ENCODE assay signal across 20 mouse cellular contexts in the genomic region with DNA sequence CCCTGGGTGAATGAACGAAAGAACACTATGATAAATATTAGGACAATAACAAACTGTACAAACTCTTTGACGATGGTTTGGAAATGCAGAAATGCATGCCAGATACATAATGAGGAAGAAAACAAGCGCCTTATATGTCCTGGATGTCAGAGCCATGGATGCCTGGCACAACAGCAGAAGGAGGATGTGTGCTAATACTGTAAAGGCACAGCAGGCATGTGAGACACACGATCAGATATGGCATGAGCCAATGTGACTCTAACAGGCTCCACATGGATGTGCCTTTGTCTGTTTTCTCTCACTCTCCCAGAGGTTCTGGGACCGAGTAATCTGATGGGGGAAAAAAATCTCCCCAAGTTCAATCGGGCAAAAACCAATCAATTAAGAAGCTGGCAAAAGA.
DNase-seq lines count a peak whose midpoint lies in the region; ATAC-seq and TF ChIP-seq lines count a peak whose summit lies in the region.
"Had no signal": no experiment of that assay in that cellular context is flagged by ENCODE, and none has a peak within 500 bp of the region (broad histone marks: within the 10 kb centered on the region; RNA-seq: fewer than 3 reads in every experiment).

No protein-coding gene starts in this region.

- no peak for TF ChIP-seq CTCF in heart, postnatal 0 days (IDR thresholded peaks at IDR 0.05; ENCODE audit: low read depth)

- H3K27ac ChIP-seq in heart, postnatal 0 days (ENCODE audit: low read depth) = peak overlapping the region; percentile 34; the same call in 1 of the 2 replicates
- no peak overlapping the region for H3K27ac ChIP-seq in heart, embryonic 12.5 days (ENCODE audit: poor library complexity, severe bottlenecking)
- peak overlapping the region; percentile 28; the same call in 1 of the 2 replicates for H3K27ac ChIP-seq in midbrain, embryonic 10.5 days (replicated peaks)
- no peak overlapping the region for H3K27ac ChIP-seq in midbrain, embryonic 15.5 days
- H3K27ac ChIP-seq in lung, embryonic 16.5 days (ENCODE audit: low read length) = no peak overlapping the region
- H3K27ac ChIP-seq in hindbrain, embryonic 13.5 days = no peak overlapping the region
- H3K27ac ChIP-seq: embryonic facial prominence, embryonic 12.5 days; forebrain, embryonic 15.5 days; heart, embryonic 13.5 days; hindbrain, postnatal 0 days; liver, embryonic 14.5 days had no signal

- ATAC-seq in heart, postnatal 0 days (ENCODE audit: insufficient read depth, low read depth) = no peak
- ATAC-seq in heart, embryonic 12.5 days (ENCODE audit: insufficient number of reproducible peaks, low FRiP score) = no peak
- ATAC-seq in midbrain, embryonic 15.5 days (replicated peaks) = no peak
- ATAC-seq in lung, embryonic 16.5 days (ENCODE audit: low read depth) = peak; percentile 60
- no peak for ATAC-seq in hindbrain, embryonic 13.5 days (ENCODE audit: low FRiP score)
- ATAC-seq: activated CD4-positive, CD25-positive, alpha-beta regulatory T cell, adult 4 months; forebrain, embryonic 15.5 days; hindbrain, postnatal 0 days; intestine, embryonic 16.5 days had no signal

- no peak for TF ChIP-seq EP300 in heart, postnatal 0 days (IDR thresholded peaks at IDR 0.05; ENCODE audit: low read depth)

- H3K4me1 ChIP-seq in heart, postnatal 0 days (ENCODE audit: control insufficient read depth, insufficient read depth) = peaks cover 10% of the 10 kb centered on the region; the same call in 1 of the 2 replicates
- H3K4me1 ChIP-seq in heart, embryonic 12.5 days (replicated peaks) = 0 out of 2 replicates have a peak, but pooled peaks cover 7% of the 10 kb centered on the region
- peaks cover 20% of the 10 kb centered on the region for H3K4me1 ChIP-seq in midbrain, embryonic 10.5 days
- H3K4me1 ChIP-seq in midbrain, embryonic 15.5 days = no peaks in the 10 kb centered on the region
- H3K4me1 ChIP-seq in lung, embryonic 16.5 days (replicated peaks; ENCODE audit: control insufficient read depth, insufficient read depth, low read length) = no peaks in the 10 kb centered on the region
- no peaks in the 10 kb centered on the region for H3K4me1 ChIP-seq in hindbrain, embryonic 13.5 days (replicated peaks)
- H3K4me1 ChIP-seq: embryonic facial prominence, embryonic 12.5 days; forebrain, embryonic 15.5 days had no signal

- 58% methylated on average over 6 of the region's 6 CpGs for WGBS in heart, postnatal 0 days
- 53% methylated on average over 6 of the region's 6 CpGs for WGBS in heart, embryonic 12.5 days
- 74% methylated on average over 6 of the region's 6 CpGs for WGBS in midbrain, embryonic 10.5 days
- 58% methylated on average over 6 of the region's 6 CpGs for WGBS in midbrain, embryonic 15.5 days
- WGBS in lung, embryonic 16.5 days = 38% methylated on average over 6 of the region's 6 CpGs
- WGBS in hindbrain, embryonic 13.5 days = 83% methylated on average over 6 of the region's 6 CpGs

- DNase-seq in heart, postnatal 0 days (ENCODE audit: low spot score) = no peak
- DNase-seq in midbrain, embryonic 10.5 days (ENCODE audit: low spot score) = no peak
- peak; percentile 7 to 23 for DNase-seq in lung, postnatal 4 days
- no peak for DNase-seq in urinary bladder, postnatal 14 days (ENCODE audit: low spot score)
- DNase-seq: adrenal gland, adult 8-10 months; cerebellum, adult 18-20 months; cerebellum, postnatal 14 days; kidney, adult 9 months; kidney, postnatal 14 days had no signal

- no peaks in the 10 kb centered on the region for H3K9me3 ChIP-seq in heart, postnatal 0 days (replicated peaks; ENCODE audit: control insufficient read depth, low read length)
- no peaks in the 10 kb centered on the region for H3K9me3 ChIP-seq in heart, embryonic 12.5 days (replicated peaks)
- H3K9me3 ChIP-seq in midbrain, embryonic 10.5 days (replicated peaks) = no peaks in the 10 kb centered on the region
- no peaks in the 10 kb centered on the region for H3K9me3 ChIP-seq in midbrain, embryonic 15.5 days
- H3K9me3 ChIP-seq in lung, embryonic 16.5 days (ENCODE audit: control insufficient read depth, low read length) = no peaks in the 10 kb centered on the region
- H3K9me3 ChIP-seq in hindbrain, embryonic 13.5 days = no peaks in the 10 kb centered on the region
- H3K9me3 ChIP-seq: embryonic facial prominence, embryonic 12.5 days; forebrain, embryonic 15.5 days; heart, embryonic 13.5 days had no signal

- H3K4me3 ChIP-seq in heart, postnatal 0 days (ENCODE audit: low read depth, low read length) = no peak overlapping the region
- no peak overlapping the region for H3K4me3 ChIP-seq in heart, embryonic 12.5 days
- no peak overlapping the region for H3K4me3 ChIP-seq in midbrain, embryonic 10.5 days
- no peak overlapping the region for H3K4me3 ChIP-seq in midbrain, embryonic 15.5 days
- no peak overlapping the region for H3K4me3 ChIP-seq in lung, embryonic 16.5 days (ENCODE audit: low read length)
- H3K4me3 ChIP-seq in hindbrain, embryonic 13.5 days = no peak overlapping the region
- H3K4me3 ChIP-seq: embryonic facial prominence, embryonic 12.5 days; forebrain, embryonic 15.5 days; heart, embryonic 13.5 days had no signal

- no peak overlapping the region for H3K4me2 ChIP-seq in heart, postnatal 0 days (ENCODE audit: low read depth, low read length)
- no peak overlapping the region for H3K4me2 ChIP-seq in heart, embryonic 12.5 days
- no peak overlapping the region for H3K4me2 ChIP-seq in midbrain, embryonic 15.5 days
- H3K4me2 ChIP-seq in lung, embryonic 16.5 days (ENCODE audit: low read depth, low read length) = no peak overlapping the region
- no peak overlapping the region for H3K4me2 ChIP-seq in hindbrain, embryonic 13.5 days
- H3K4me2 ChIP-seq: embryonic facial prominence, embryonic 12.5 days; forebrain, embryonic 15.5 days; heart, embryonic 13.5 days had no signal

- H3K9ac ChIP-seq in heart, postnatal 0 days (replicated peaks; ENCODE audit: low read depth, low read length) = no peak overlapping the region
- no peak overlapping the region for H3K9ac ChIP-seq in heart, embryonic 12.5 days
- no peak overlapping the region for H3K9ac ChIP-seq in midbrain, embryonic 15.5 days
- no peak overlapping the region for H3K9ac ChIP-seq in lung, embryonic 16.5 days (ENCODE audit: low read length)
- no peak overlapping the region for H3K9ac ChIP-seq in hindbrain, embryonic 13.5 days
- H3K9ac ChIP-seq: embryonic facial prominence, embryonic 12.5 days; forebrain, embryonic 15.5 days; heart, embryonic 13.5 days; liver, embryonic 14.5 days had no signal

- H3K27me3 ChIP-seq in heart, postnatal 0 days (ENCODE audit: control insufficient read depth, insufficient read depth, low read length) = no peaks in the 10 kb centered on the region
- H3K27me3 ChIP-seq in heart, embryonic 12.5 days (replicated peaks) = no peaks in the 10 kb centered on the region
- H3K27me3 ChIP-seq in midbrain, embryonic 10.5 days (ENCODE audit: low read depth, poor library complexity, severe bottlenecking) = no peaks in the 10 kb centered on the region
- H3K27me3 ChIP-seq in midbrain, embryonic 15.5 days (replicated peaks) = no peaks in the 10 kb centered on the region
- no peaks in the 10 kb centered on the region for H3K27me3 ChIP-seq in lung, embryonic 16.5 days (ENCODE audit: control insufficient read depth, insufficient read depth, low read depth, low read length)
- H3K27me3 ChIP-seq in hindbrain, embryonic 13.5 days = no peaks in the 10 kb centered on the region
- H3K27me3 ChIP-seq: embryonic facial prominence, embryonic 12.5 days; forebrain, embryonic 15.5 days; heart, embryonic 13.5 days had no signal

- no peaks in the 10 kb centered on the region for H3K36me3 ChIP-seq in heart, postnatal 0 days (replicated peaks; ENCODE audit: control insufficient read depth, insufficient read depth, low read length)
- H3K36me3 ChIP-seq in heart, embryonic 12.5 days = no peaks in the 10 kb centered on the region
- H3K36me3 ChIP-seq in midbrain, embryonic 10.5 days = no peaks in the 10 kb centered on the region
- no peaks in the 10 kb centered on the region for H3K36me3 ChIP-seq in midbrain, embryonic 15.5 days (replicated peaks)
- H3K36me3 ChIP-seq in lung, embryonic 16.5 days (ENCODE audit: control insufficient read depth, insufficient read depth, low read length) = no peaks in the 10 kb centered on the region
- no peaks in the 10 kb centered on the region for H3K36me3 ChIP-seq in hindbrain, embryonic 13.5 days
- H3K36me3 ChIP-seq: embryonic facial prominence, embryonic 12.5 days; forebrain, embryonic 15.5 days; heart, embryonic 13.5 days had no signal

Comparison
In these comparisons a context has a peak if more than half of its experiments do, and no peak if none do; other contexts are left out.
1. H3K27ac ChIP-seq: peak in heart, postnatal 0 days (single experiment) and midbrain, embryonic 10.5 days (single experiment); none in heart, embryonic 12.5 days (single experiment), midbrain, embryonic 15.5 days (single experiment), lung, embryonic 16.5 days (single experiment) and hindbrain, embryonic 13.5 days (single experiment).
2. DNase-seq: peak in lung, postnatal 4 days (2 of 2); none in heart, postnatal 0 days (single experiment), midbrain, embryonic 10.5 days (single experiment) and urinary bladder, postnatal 14 days (single experiment).